Mouse (Mus musculus): ENCODE results near the gene Gucd1. TPM values are rescaled to one million over a fixed set of nuclear protein-coding genes. Genes with fewer than 3 reads are reported as not detected.

Gene Gucd1
- total RNA-seq, 1 experiment, result 11.5 TPM

DNA sequence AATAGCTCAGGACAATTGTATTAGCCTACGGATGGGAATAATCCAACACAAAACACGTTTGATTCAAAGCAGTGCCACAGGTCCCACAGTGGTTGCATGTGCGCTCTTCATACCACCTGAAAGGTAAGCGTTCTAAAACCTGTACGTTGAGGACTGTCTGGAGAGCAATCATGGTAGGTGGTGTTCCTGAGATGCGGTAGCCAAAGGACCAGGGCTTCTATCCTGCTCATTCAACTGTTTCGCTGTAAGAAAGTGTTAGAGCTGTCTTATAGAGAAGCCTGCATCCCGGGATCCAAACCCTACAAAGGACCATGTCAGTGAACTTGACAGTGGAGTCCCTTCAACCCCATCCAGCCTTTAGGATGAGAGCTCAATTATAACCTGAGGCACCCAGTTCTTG lies 67.4 kb downstream of the Gucd1 start:
- no peak overlapping the region for H3K9ac ChIP-seq (ENCODE audit: insufficient read depth, low read depth, low read length, poor library complexity, severe bottlenecking)
- in situ Hi-C loops (cut with MboI; ENCODE audit: low sequenced_read_pairs in 2 of 2, unreplicated experiment in 2 of 2), result no loop called here
- no peak for DNase-seq (ENCODE audit: low read depth, low spot score)
- peaks cover 0 to 3% of the 10 kb centered on the region in 2 experiments; a peak in 1 of 4 replicates for H3K4me1 ChIP-seq (ENCODE audit: control insufficient read depth in 2 of 2, insufficient read depth in 2 of 2, low read length in 2 of 2, poor library complexity in 1 of 2)
- H3K36me3 ChIP-seq (ENCODE audit: control insufficient read depth, insufficient read depth, low read length, poor library complexity, severe bottlenecking), result no peaks in the 10 kb centered on the region
- TF ChIP-seq MAFK (IDR thresholded peaks at IDR 0.05; ENCODE audit: insufficient read depth, low read depth, low read length) (no peak), CHD2 (IDR thresholded peaks at IDR 0.05; ENCODE audit: low read depth, low read length) (no peak), ZNF384 (IDR thresholded peaks at IDR 0.05; ENCODE audit: low read depth, low read length) (no peak), ZC3H11A (IDR thresholded peaks at IDR 0.05; ENCODE audit: borderline replicate concordance, low read depth, low read length) (no peak), HCFC1 (IDR thresholded peaks at IDR 0.05; ENCODE audit: borderline replicate concordance, insufficient read depth, low read length) (no peak)
- H3K4me3 ChIP-seq (ENCODE audit: insufficient read depth in 1 of 2, low read depth in 1 of 2, low read length in 2 of 2, poor library complexity in 1 of 2, severe bottlenecking in 1 of 2), result no peak overlapping the region
- H3K27ac ChIP-seq (ENCODE audit: insufficient read depth, low read depth, low read length, poor library complexity, severe bottlenecking), result no peak overlapping the region
- H3K9me3 ChIP-seq (ENCODE audit: control insufficient read depth, insufficient read depth, low read depth, low read length), result no peaks in the 10 kb centered on the region

DNA sequence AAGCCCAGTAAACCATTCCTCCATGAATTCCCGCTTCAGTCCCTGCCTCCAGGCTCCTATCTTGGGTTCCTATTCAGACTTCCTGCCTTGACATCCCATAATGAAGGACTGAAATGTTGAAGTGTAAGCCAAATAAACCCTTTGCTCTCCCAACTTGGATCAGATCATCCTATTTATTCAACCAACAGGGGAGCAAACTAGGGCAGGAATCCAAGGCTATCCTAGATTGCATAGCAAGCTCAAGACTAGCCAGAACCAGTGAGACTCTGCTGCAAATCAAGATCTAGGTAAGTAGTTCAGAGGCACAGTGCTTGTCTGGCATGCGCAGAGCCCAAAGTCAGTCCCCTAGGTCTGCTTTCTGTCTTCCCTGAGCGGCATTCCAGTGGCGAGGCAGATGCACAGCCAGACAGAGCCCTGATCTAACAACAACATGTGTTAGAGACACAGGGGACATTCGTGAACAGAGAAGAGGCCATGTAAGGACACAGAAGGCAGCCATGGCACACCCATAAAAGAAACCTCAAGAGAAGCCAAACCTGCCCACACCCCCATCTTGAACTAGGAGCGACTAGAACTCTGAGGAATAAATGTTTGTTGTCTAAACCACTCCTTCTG lies 68.9 kb downstream of the Gucd1 start:
- no peak for DNase-seq (ENCODE audit: low read depth, low spot score)
- no peak for TF ChIP-seq MAFK (IDR thresholded peaks at IDR 0.05; ENCODE audit: insufficient read depth, low read depth, low read length)
- no peak for TF ChIP-seq ZNF384 (IDR thresholded peaks at IDR 0.05; ENCODE audit: low read depth, low read length)
- no peak for TF ChIP-seq HCFC1 (IDR thresholded peaks at IDR 0.05; ENCODE audit: borderline replicate concordance, insufficient read depth, low read length)
- TF ChIP-seq ZC3H11A (IDR thresholded peaks at IDR 0.05; ENCODE audit: borderline replicate concordance, low read depth, low read length), result no peak
- TF ChIP-seq CHD2 (IDR thresholded peaks at IDR 0.05; ENCODE audit: low read depth, low read length), result no peak
- Histone ChIP-seq H3K9me3 (ENCODE audit: control insufficient read depth, insufficient read depth, low read depth, low read length) (no peaks in the 10 kb centered on the region), H3K4me1 (ENCODE audit: control insufficient read depth in 2 of 2, insufficient read depth in 2 of 2, low read length in 2 of 2, poor library complexity in 1 of 2) (peaks cover 0 to 6% of the 10 kb centered on the region in 2 experiments; a peak in 1 of 4 replicates), H3K27ac (ENCODE audit: insufficient read depth, low read depth, low read length, poor library complexity, severe bottlenecking) (no peak overlapping the region), H3K9ac (ENCODE audit: insufficient read depth, low read depth, low read length, poor library complexity, severe bottlenecking) (no peak overlapping the region), H3K4me3 (ENCODE audit: insufficient read depth in 1 of 2, low read depth in 1 of 2, low read length in 2 of 2, poor library complexity in 1 of 2, severe bottlenecking in 1 of 2) (no peak overlapping the region), H3K36me3 (ENCODE audit: control insufficient read depth, insufficient read depth, low read length, poor library complexity, severe bottlenecking) (no peaks in the 10 kb centered on the region)
- in situ Hi-C loops (cut with MboI; ENCODE audit: low sequenced_read_pairs in 2 of 2, unreplicated experiment in 2 of 2), result no loop called here

DNA sequence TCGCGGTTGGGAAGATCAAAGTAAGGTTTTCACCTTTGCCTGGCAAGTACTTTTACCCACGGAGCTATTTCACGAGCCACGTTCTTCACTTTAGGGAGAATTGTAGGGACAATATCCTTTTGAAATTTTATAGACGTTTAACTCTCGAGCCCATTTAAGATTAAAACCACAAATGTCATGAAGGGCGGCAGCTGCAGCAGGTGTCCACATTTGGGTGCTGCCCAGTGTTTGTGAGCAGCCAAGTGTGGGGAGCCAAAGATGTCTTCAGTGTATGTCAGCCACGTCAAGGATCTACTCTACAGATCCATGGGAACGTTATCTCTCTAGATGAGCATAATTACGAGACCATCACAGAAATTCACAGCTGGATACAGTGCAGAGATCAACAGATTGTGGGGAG lies 70.3 kb downstream of the Gucd1 start:
- no peak overlapping the region for H3K27ac ChIP-seq (ENCODE audit: insufficient read depth, low read depth, low read length, poor library complexity, severe bottlenecking)
- no peak for DNase-seq (ENCODE audit: low read depth, low spot score)
- H3K4me1 ChIP-seq (ENCODE audit: control insufficient read depth in 2 of 2, insufficient read depth in 2 of 2, low read length in 2 of 2, poor library complexity in 1 of 2), result peaks cover 0 to 9% of the 10 kb centered on the region in 2 experiments; a peak in 2 of 4 replicates
- H3K36me3 ChIP-seq (ENCODE audit: control insufficient read depth, insufficient read depth, low read length, poor library complexity, severe bottlenecking), result no peaks in the 10 kb centered on the region
- H3K9me3 ChIP-seq (ENCODE audit: control insufficient read depth, insufficient read depth, low read depth, low read length), result no peaks in the 10 kb centered on the region
- no peak overlapping the region for H3K4me3 ChIP-seq (ENCODE audit: insufficient read depth in 1 of 2, low read depth in 1 of 2, low read length in 2 of 2, poor library complexity in 1 of 2, severe bottlenecking in 1 of 2)
- H3K9ac ChIP-seq (ENCODE audit: insufficient read depth, low read depth, low read length, poor library complexity, severe bottlenecking), result no peak overlapping the region
- in situ Hi-C loops (cut with MboI; ENCODE audit: low sequenced_read_pairs in 2 of 2, unreplicated experiment in 2 of 2), result no loop called here
- TF ChIP-seq ZNF384 (IDR thresholded peaks at IDR 0.05; ENCODE audit: low read depth, low read length) (no peak), MAFK (IDR thresholded peaks at IDR 0.05; ENCODE audit: insufficient read depth, low read depth, low read length) (no peak), ZC3H11A (IDR thresholded peaks at IDR 0.05; ENCODE audit: borderline replicate concordance, low read depth, low read length) (no peak), CHD2 (IDR thresholded peaks at IDR 0.05; ENCODE audit: low read depth, low read length) (no peak), HCFC1 (IDR thresholded peaks at IDR 0.05; ENCODE audit: borderline replicate concordance, insufficient read depth, low read length) (no peak)

DNA sequence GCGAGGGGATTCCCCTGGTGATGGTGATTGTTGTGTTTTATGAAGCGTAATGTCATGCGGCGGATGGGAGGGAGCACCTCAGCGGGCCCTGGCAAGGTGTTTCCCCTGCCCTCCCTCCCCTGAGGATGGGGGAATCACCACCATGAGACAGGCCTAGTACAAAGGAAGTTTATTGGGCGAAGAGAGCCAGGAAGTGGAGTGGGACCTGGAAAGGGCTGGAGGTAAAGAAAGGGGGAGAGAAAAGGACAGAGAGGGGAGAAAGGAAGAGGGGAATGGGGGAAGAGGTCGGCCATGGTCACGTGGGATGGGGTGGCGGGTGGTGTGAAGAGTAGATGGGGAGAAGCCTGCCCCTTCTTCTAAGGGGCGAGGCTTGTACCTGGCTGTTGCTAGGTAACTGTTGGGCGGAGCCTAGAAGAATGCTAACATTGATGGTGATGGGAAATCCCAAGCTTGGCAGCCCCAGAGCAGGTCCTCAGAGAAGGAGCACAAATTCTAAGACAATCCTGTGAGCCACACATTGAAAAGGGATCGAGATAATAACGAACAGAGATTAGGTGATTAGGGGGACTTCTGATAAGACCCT lies 71.2 kb downstream of the Gucd1 start:
- no peak for DNase-seq (ENCODE audit: low read depth, low spot score)
- Histone ChIP-seq H3K4me1 (ENCODE audit: control insufficient read depth in 2 of 2, insufficient read depth in 2 of 2, low read length in 2 of 2, poor library complexity in 1 of 2) (peaks cover 0 to 9% of the 10 kb centered on the region in 2 experiments; a peak in 2 of 4 replicates), H3K4me3 (ENCODE audit: insufficient read depth in 1 of 2, low read depth in 1 of 2, low read length in 2 of 2, poor library complexity in 1 of 2, severe bottlenecking in 1 of 2) (no peak overlapping the region), H3K27ac (ENCODE audit: insufficient read depth, low read depth, low read length, poor library complexity, severe bottlenecking) (no peak overlapping the region), H3K36me3 (ENCODE audit: control insufficient read depth, insufficient read depth, low read length, poor library complexity, severe bottlenecking) (no peaks in the 10 kb centered on the region), H3K9me3 (ENCODE audit: control insufficient read depth, insufficient read depth, low read depth, low read length) (no peaks in the 10 kb centered on the region), H3K9ac (ENCODE audit: insufficient read depth, low read depth, low read length, poor library complexity, severe bottlenecking) (no peak overlapping the region)
- in situ Hi-C loops (cut with MboI; ENCODE audit: low sequenced_read_pairs in 2 of 2, unreplicated experiment in 2 of 2), result no loop called here
- TF ChIP-seq MAFK (IDR thresholded peaks at IDR 0.05; ENCODE audit: insufficient read depth, low read depth, low read length) (no peak), ZC3H11A (IDR thresholded peaks at IDR 0.05; ENCODE audit: borderline replicate concordance, low read depth, low read length) (no peak), ZNF384 (IDR thresholded peaks at IDR 0.05; ENCODE audit: low read depth, low read length) (no peak), CHD2 (IDR thresholded peaks at IDR 0.05; ENCODE audit: low read depth, low read length) (no peak), HCFC1 (IDR thresholded peaks at IDR 0.05; ENCODE audit: borderline replicate concordance, insufficient read depth, low read length) (no peak)
